Mouse (Mus musculus) limb, embryonic 12.5 days (tissue): ENCODE results near the gene Fer1l4. TPM values are rescaled to one million over a fixed set of nuclear protein-coding genes. Genes with fewer than 3 reads are reported as not detected.
A peak's percentile ranks its signal among the peaks of the same experiment; 100 is the strongest.

Experiments
- ATAC-seq: fragments of 200-750 bp; cut with Nextera tagmentation; 2 replicates; pipeline ENCODE4 v1.8.0; 2017; ENCODE audit warnings: low read depth, moderate TSS enrichment; ENCODE audit not compliant: insufficient number of reproducible peaks, insufficient read depth, low FRiP score, low TSS enrichment
- H3K27ac ChIP-seq: fragments of 300-500 bp; sonication (generic); 2 replicates; pipeline ENCODE4 v1.5.1; 2016; ENCODE audit warnings: mild to moderate bottlenecking, moderate library complexity
- H3K27me3 ChIP-seq: fragments of 300-500 bp; sonication (generic); 2 replicates; pipeline ENCODE4 v1.6.1; 2016; ENCODE audit warnings: mild to moderate bottlenecking, moderate library complexity
- H3K36me3 ChIP-seq: fragments of 300-500 bp; sonication (generic); 2 replicates; pipeline ENCODE4 v1.6.1; 2016; ENCODE audit warnings: mild to moderate bottlenecking, moderate library complexity
- H3K4me1 ChIP-seq: fragments of 300-500 bp; sonication (generic); replicated peaks from 2 replicates; pipeline ENCODE4 v1.6.1; 2016
- H3K4me2 ChIP-seq: fragments of 300-500 bp; sonication (generic); 2 replicates; pipeline ENCODE4 v1.6.1; 2016; ENCODE audit warnings: mild to moderate bottlenecking, moderate library complexity
- H3K4me3 ChIP-seq: fragments of 300-500 bp; sonication (generic); replicated peaks from 2 replicates; pipeline ENCODE4 v1.5.1; 2016; ENCODE audit warnings: mild to moderate bottlenecking
- H3K9ac ChIP-seq: fragments of 300-500 bp; sonication (generic); replicated peaks from 2 replicates; pipeline ENCODE4 v1.6.1; 2016; ENCODE audit warnings: mild to moderate bottlenecking, moderate library complexity
- H3K9me3 ChIP-seq: fragments of 300-500 bp; sonication (generic); 2 replicates; pipeline ENCODE4 v1.6.1; 2016; ENCODE audit warnings: mild to moderate bottlenecking, moderate library complexity
- WGBS: fragments of 180-500 bp; shearing (Covaris S2); methylation state at CpG from one replicate; pipeline ENCODE4 v1.1.7; 2016; 5-methylcytosine and 5-hydroxymethylcytosine counted together
- polyA plus RNA-seq: library from polyadenylated mRNA; unstranded; fragments of >200 nt; fragmentation: Nextera tagmentation; extraction: Ambion mirVana; gene quantifications from 2 replicates; pipeline ENCODE4 v1.2.1, GENCODE M21; 2016

Gene Fer1l4
- polyA plus RNA-seq, 1 experiment from 2014 or later: not detected

GRCm38 (mm10) chr2:156071236-156071635 lies 18.5 kb upstream of the Fer1l4 start:
- Histone ChIP-seq H3K9ac (no peak overlapping the region), H3K4me3 (no peak overlapping the region), H3K36me3 (peaks cover 86% of the 10 kb centered on the region), H3K4me2 (no peak overlapping the region), H3K27me3 (no peaks in the 10 kb centered on the region), H3K4me1 (peaks cover 5% of the 10 kb centered on the region), H3K27ac (no peak overlapping the region), H3K9me3 (no peaks in the 10 kb centered on the region)
- ATAC-seq: no peak
- 95% methylated on average over 10 of the region's 10 CpGs for WGBS

GRCm38 (mm10) chr2:156067916-156068315 lies 15.2 kb upstream of the Fer1l4 start:
- H3K27ac ChIP-seq: no peak overlapping the region
- H3K36me3 ChIP-seq: peaks cover 52% of the 10 kb centered on the region

DNA sequence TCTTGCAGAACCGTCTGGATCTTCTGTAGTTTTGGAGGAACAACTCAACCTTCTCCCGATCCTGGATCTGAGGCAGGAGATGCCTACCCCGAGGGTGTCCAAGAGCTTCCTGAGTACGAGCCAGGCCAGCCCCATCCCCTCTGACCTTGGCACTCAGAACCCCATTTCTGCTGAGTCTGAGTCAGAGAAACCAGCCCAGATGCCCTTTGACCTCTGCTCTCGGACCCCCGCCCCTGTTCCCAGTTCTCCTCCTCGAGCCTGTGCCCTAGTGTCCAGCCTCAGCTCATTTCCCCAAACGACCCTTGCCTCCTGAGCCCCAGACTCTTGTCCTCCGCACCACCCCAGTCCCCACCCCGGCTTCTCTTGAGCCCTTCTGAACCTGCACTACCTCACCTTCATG lies 13.4 kb upstream of the Fer1l4 start:
- H3K4me3 ChIP-seq: peak overlapping the region; percentile 69
- no peaks in the 10 kb centered on the region for H3K9me3 ChIP-seq
- peak overlapping the region; percentile 90 for H3K4me2 ChIP-seq
- WGBS: 28% methylated on average over 10 of the region's 10 CpGs
- H3K9ac ChIP-seq: peak overlapping the region; percentile 81; the same call in 1 of the 2 replicates
- ATAC-seq: peak; percentile 32
- peaks cover 35% of the 10 kb centered on the region for H3K36me3 ChIP-seq
- H3K27ac ChIP-seq: no peak overlapping the region
- H3K4me1 ChIP-seq: peaks cover 12% of the 10 kb centered on the region
- H3K27me3 ChIP-seq: no peaks in the 10 kb centered on the region

More at GRCm38 (mm10) chr2:156067916-156068315, 15.2 kb upstream of the Fer1l4 start:
- Histone ChIP-seq H3K4me1 (peaks cover 12% of the 10 kb centered on the region), H3K9me3 (no peaks in the 10 kb centered on the region), H3K27me3 (no peaks in the 10 kb centered on the region), H3K4me3 (no peak overlapping the region), H3K9ac (no peak overlapping the region), H3K4me2 (no peak overlapping the region)
- ATAC-seq: no peak
- 92% methylated on average over 10 of the region's 10 CpGs for WGBS

DNA sequence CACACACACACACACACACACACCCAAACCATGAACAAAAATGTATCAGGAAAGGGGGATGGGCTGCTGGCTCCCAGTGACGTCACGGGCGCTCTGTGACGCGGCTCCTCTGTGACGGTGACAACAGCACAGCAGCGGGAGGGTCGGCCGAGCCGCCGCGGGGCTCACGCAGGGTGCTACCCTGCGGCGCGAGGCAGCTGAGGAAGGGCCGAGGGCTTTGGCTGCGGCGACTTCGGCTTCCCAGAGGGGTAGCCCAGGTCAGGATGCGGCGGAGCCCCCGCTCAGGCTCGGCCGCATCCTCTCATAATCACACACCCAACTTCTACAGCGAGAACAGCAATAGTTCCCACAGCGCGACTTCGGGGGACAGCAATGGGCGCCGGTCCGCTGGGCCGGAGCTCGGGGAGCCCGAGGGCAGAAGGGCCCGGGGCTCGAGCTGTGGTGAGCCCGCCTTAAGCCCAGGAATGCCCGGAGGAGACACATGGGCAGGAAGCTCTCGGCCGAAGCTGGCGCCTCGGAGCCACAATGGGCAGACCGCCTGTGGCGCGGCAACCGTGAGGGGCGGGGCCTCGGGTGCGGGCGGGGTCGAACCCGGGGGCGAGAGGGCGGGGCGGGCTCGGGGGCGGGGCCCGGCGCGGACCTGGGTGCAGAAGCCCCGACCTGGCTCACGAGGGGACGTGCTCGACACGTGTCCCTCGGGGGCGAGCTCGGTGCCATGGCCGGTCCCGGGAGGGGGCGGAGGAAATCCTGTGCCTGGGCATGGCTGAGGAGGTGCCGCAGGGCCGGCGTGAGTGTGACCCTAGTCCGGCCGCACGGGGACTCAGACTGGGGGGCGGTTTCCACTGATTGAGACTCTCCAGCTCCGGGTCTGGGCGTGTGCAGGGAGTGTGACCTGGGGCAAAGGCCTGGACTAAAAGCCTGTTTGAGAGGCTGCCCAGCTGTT lies 12.6 kb upstream of the Fer1l4 start, which contains the start of gene Spag4:
Gene Spag4 (plus strand): TSS at position 77 of the 943 bp plus-strand sequence.
- peak; percentile 76 for ATAC-seq
- WGBS: 1% methylated on average over 77 of the region's 81 CpGs

DNA sequence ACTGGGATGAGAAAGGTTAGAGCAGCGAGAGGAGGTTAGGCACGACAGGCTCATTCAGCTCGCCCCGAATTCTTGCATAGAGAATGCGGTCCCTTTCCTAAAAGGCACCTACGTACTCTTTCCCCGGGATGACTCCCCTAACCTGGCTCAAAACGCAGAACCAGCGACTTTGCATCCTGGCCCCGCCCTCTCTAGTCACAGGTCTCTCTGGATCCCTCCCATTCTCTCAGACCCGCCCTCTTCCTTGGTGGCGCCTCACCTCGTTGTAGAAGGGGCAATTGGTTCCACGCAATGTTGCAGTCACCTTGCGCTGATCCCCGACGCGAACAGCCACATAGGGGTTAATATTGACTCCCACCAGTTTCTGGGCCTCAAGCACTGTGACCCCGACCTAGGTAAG lies 4.8 kb downstream of the Fer1l4 start:
- Histone ChIP-seq H3K4me2 (peak overlapping the region; percentile 47), H3K9me3 (no peaks in the 10 kb centered on the region), H3K9ac (no peak overlapping the region; the same call in 1 of the 2 replicates), H3K27ac (no peak overlapping the region), H3K27me3 (peaks cover 20% of the 10 kb centered on the region), H3K4me1 (peaks cover 8% of the 10 kb centered on the region), H3K4me3 (peak overlapping the region; percentile 9; the same call in 1 of the 2 replicates), H3K36me3 (no peaks in the 10 kb centered on the region)
- ATAC-seq: no peak
- 4% methylated on average over 19 of the region's 19 CpGs for WGBS

More for the DNA sequence above, 12.6 kb upstream of the Fer1l4 start, which contains the start of gene Spag4:
- H3K4me1 ChIP-seq: peaks cover 12% of the 10 kb centered on the region
- peak within 1 kb of the TSS; percentile 84 for H3K27ac ChIP-seq
- H3K27me3 ChIP-seq: no peaks in the 10 kb centered on the region
- H3K36me3 ChIP-seq: peaks cover 28% of the 10 kb centered on the region
- H3K4me3 ChIP-seq: peak within 1 kb of the TSS; percentile 69
- peak within 1 kb of the TSS; percentile 90 for H3K4me2 ChIP-seq
- H3K9me3 ChIP-seq: no peaks in the 10 kb centered on the region
- peak within 1 kb of the TSS; percentile 81 for H3K9ac ChIP-seq

DNA sequence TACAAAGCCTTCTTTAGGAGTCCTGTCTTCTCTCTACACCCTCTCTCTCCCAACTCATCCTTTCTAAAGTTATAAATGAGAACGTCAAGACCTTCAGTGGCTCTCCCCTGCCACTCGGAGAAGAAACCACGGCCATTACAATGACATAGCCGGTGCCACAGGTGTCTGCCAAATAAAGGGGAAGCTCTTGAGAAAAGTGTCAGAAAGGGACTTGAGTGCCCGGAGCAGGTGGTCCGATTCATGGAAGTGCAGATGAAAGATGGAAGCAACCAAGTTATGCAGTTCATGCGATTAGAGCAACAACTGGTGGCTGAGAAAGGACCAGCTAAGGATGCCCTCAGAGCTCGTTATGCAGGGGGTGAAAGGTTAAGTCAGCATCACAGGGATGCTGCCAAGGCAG lies 9.8 kb downstream of the Fer1l4 start:
- no peak for ATAC-seq
- no peak overlapping the region for H3K4me2 ChIP-seq

GRCm38 (mm10) chr2:156039390-156039789 lies 13.4 kb downstream of the Fer1l4 start:
- Histone ChIP-seq H3K36me3 (no peaks in the 10 kb centered on the region), H3K4me1 (no peaks in the 10 kb centered on the region), H3K9me3 (no peaks in the 10 kb centered on the region), H3K9ac (no peak overlapping the region), H3K4me3 (no peak overlapping the region), H3K4me2 (no peak overlapping the region), H3K27me3 (no peaks in the 10 kb centered on the region), H3K27ac (no peak overlapping the region)
- 89% methylated on average over 3 of the region's 3 CpGs for WGBS
- ATAC-seq: no peak

More for the DNA sequence above, 9.8 kb downstream of the Fer1l4 start:
- Histone ChIP-seq H3K36me3 (no peaks in the 10 kb centered on the region), H3K9me3 (no peaks in the 10 kb centered on the region), H3K4me3 (no peak overlapping the region), H3K9ac (no peak overlapping the region), H3K27ac (no peak overlapping the region), H3K4me1 (peaks cover 5% of the 10 kb centered on the region), H3K27me3 (peaks cover 12% of the 10 kb centered on the region)
- 86% methylated on average over 8 of the region's 8 CpGs for WGBS

DNA sequence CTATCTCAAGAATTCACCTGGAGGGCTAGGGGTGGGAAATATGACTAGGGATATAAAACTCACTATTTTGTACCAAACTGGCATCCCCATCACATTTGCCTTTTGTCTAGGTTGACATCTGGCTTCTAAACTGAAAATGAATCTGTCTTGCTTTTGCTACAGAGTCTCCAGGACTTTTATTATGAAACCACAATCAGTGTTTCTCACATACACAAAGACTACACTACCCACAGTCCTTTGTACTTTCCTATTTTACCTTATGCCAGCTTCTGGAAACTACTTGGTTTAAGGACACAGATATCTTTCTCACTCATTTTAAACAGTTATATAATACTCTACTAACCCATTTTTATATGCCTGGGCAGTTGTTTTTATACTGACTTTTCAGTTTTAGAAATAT lies 27.3 kb downstream of the Fer1l4 start:
- H3K27me3 ChIP-seq: no peaks in the 10 kb centered on the region
- no peak overlapping the region for H3K4me2 ChIP-seq
- no peak overlapping the region for H3K27ac ChIP-seq
- H3K36me3 ChIP-seq: no peaks in the 10 kb centered on the region
- no peak overlapping the region for H3K9ac ChIP-seq
- H3K4me3 ChIP-seq: no peak overlapping the region
- ATAC-seq: no peak
- H3K9me3 ChIP-seq: no peaks in the 10 kb centered on the region
- no peaks in the 10 kb centered on the region for H3K4me1 ChIP-seq

- Histone ChIP-seq H3K36me3 (peaks cover 31% of the 10 kb centered on the region), H3K9me3 (no peaks in the 10 kb centered on the region), H3K27ac (no peak overlapping the region), H3K9ac (no peak overlapping the region), H3K27me3 (no peaks in the 10 kb centered on the region), H3K4me3 (no peak overlapping the region), H3K4me2 (no peak overlapping the region), H3K4me1 (no peaks in the 10 kb centered on the region)
- WGBS: 80% methylated on average over 2 of the region's 2 CpGs
- ATAC-seq: no peak
These were observed 31.0 kb downstream of the Fer1l4 start for GRCm38 (mm10) chr2:156021765-156022164.

DNA sequence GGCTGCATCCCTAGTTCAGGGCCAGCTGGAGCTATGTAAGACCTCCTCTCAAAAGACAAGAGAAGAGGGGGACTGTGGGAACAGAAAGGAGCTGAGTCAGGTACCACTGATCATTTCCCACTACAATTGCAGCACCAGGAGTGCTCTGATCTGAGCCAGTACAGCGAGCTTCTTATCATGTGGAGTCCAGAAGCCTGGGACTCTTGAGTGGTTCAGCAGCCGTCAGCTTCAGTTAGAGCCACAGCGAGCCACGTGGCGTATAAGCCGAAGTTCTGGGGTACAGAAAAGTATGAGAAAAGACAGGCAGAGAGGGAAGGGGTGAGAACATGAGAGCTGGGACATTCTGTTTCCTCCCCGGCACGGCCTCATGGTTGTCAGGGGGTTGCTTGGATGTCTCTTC lies 31.5 kb downstream of the Fer1l4 start:
- H3K36me3 ChIP-seq: peaks cover 37% of the 10 kb centered on the region
- WGBS: 91% methylated on average over 8 of the region's 8 CpGs
- no peak for ATAC-seq
- no peaks in the 10 kb centered on the region for H3K27me3 ChIP-seq
- H3K9ac ChIP-seq: no peak overlapping the region
- no peak overlapping the region for H3K27ac ChIP-seq
- no peaks in the 10 kb centered on the region for H3K9me3 ChIP-seq
- H3K4me1 ChIP-seq: no peaks in the 10 kb centered on the region
- H3K4me2 ChIP-seq: no peak overlapping the region
- no peak overlapping the region for H3K4me3 ChIP-seq

- Histone ChIP-seq H3K9me3 (no peaks in the 10 kb centered on the region), H3K4me1 (no peaks in the 10 kb centered on the region), H3K27ac (no peak overlapping the region), H3K4me2 (no peak overlapping the region), H3K4me3 (no peak overlapping the region), H3K27me3 (no peaks in the 10 kb centered on the region), H3K9ac (no peak overlapping the region), H3K36me3 (peaks cover 67% of the 10 kb centered on the region)
- ATAC-seq: no peak
- WGBS: 89% methylated on average over 3 of the region's 3 CpGs
These were observed 34.6 kb downstream of the Fer1l4 start for GRCm38 (mm10) chr2:156018106-156018505.
